Mouse (Mus musculus) erythroblast, embryonic 14.5 days (primary cell): ENCODE measurements around the gene Cyp4a30b.

ENCODE experiments used
- GATA1 ChIP-seq: IDR thresholded peaks from 2 replicates; pipeline ENCODE4 v1.6.1; 2012; ENCODE audit warnings: low read length, inconsistent platforms, mixed read lengths
- TAL1 ChIP-seq: IDR thresholded peaks from 3 replicates; pipeline ENCODE4 v1.6.1; 2012; ENCODE audit warnings: low read length, inconsistent platforms, mixed read lengths

DNA sequence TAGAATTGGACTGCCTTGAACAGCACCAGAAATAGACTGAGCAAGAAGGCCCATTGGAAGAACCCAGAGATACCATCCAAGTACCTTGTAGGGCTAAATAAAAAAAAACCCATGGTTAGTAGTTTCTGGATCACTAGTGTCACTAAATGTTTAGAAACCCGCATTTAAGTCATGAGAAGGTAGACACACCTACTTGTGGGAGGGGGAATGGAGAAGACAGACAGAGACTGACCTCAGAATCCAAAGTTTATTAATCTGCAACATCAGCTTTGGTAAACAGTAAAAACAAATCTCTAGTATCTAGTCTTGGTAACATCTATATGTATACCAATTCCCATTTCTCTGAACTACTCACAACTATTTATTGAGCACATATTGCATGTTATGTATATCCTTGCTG is 43.6 kb downstream of the Cyp4a30b start, which contains the start of gene Cyp4a14:
- TF ChIP-seq TAL1 (no peak), GATA1 (no peak)
